Comparison of ENCODE assay signal across 8 mouse cellular contexts in the genomic region with DNA sequence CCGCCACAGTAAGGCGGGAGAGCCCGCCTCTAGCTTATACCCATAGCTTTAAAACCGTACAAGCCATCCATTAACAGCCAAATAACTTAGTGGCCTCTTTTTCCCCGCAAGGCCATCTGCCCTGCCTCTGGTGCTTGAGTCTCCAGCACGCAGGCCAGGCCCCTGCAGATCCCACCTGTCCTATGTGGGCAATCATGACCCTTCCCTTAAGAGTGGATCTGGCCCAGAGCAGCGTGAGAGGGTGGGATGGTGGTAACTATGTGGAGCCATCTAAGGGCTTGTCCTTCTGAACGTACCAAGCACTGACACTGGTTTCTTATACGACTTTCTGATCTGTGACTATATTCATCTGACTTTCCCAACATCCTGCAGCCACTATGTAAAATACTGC. TPM values are rescaled to one million over a fixed set of nuclear protein-coding genes. Genes with fewer than 3 reads are reported as not detected.
DNase-seq lines count a peak whose midpoint lies in the region; ATAC-seq and TF ChIP-seq lines count a peak whose summit lies in the region.

No protein-coding gene starts in this region.

- H3K4me2 ChIP-seq in kidney, embryonic 16.5 days (replicated peaks; ENCODE audit: low read depth, low read length) = peak overlapping the region; percentile 86
- peak overlapping the region; percentile 72 for H3K4me2 ChIP-seq in hindbrain, embryonic 15.5 days
- peak overlapping the region; percentile 49 for H3K4me2 ChIP-seq in midbrain, embryonic 15.5 days

- no peak for TF ChIP-seq POLR2A in cortical plate, adult 2 months (IDR thresholded peaks at IDR 0.05; ENCODE audit: extremely low read depth, insufficient read depth, low read length)

- peaks cover 30% of the 10 kb centered on the region for H3K36me3 ChIP-seq in kidney, embryonic 16.5 days (ENCODE audit: insufficient read depth, low read length)
- peaks cover 10% of the 10 kb centered on the region for H3K36me3 ChIP-seq in hindbrain, embryonic 15.5 days
- 0 out of 2 replicates have a peak, but pooled peaks cover 1% of the 10 kb centered on the region for H3K36me3 ChIP-seq in midbrain, embryonic 15.5 days (replicated peaks)

- peaks cover 43% of the 10 kb centered on the region for H3K4me1 ChIP-seq in kidney, embryonic 16.5 days (ENCODE audit: insufficient read depth, low read length)
- H3K4me1 ChIP-seq in cortical plate, adult 2 months (ENCODE audit: control insufficient read depth, insufficient read depth, low read length) = peaks cover 5% of the 10 kb centered on the region; the same call in 1 of the 2 replicates
- peaks cover 42% of the 10 kb centered on the region for H3K4me1 ChIP-seq in hindbrain, embryonic 15.5 days (replicated peaks)
- H3K4me1 ChIP-seq in midbrain, embryonic 15.5 days = peaks cover 40% of the 10 kb centered on the region

- peak; percentile 13 for ATAC-seq in kidney, embryonic 16.5 days (ENCODE audit: low FRiP score, low TSS enrichment)
- peak; percentile 35; the same call in 1 of the 2 replicates for ATAC-seq in hindbrain, embryonic 15.5 days (ENCODE audit: low FRiP score, low read depth)
- ATAC-seq in midbrain, embryonic 15.5 days (replicated peaks) = peak; percentile 53

- WGBS in kidney, embryonic 16.5 days = 1% methylated on average over 9 of the region's 9 CpGs
- WGBS in hindbrain, embryonic 15.5 days = 3% methylated on average over 9 of the region's 9 CpGs
- 2% methylated on average over 9 of the region's 9 CpGs for WGBS in midbrain, embryonic 15.5 days

- H3K4me3 ChIP-seq in kidney, embryonic 16.5 days (ENCODE audit: low read length) = peak overlapping the region; percentile 82
- H3K4me3 ChIP-seq in cortical plate, adult 2 months (ENCODE audit: insufficient read depth, low read length) = peak overlapping the region; percentile 64
- H3K4me3 ChIP-seq in hindbrain, embryonic 15.5 days = peak overlapping the region; percentile 71
- H3K4me3 ChIP-seq in midbrain, embryonic 15.5 days = peak overlapping the region; percentile 75

- peak overlapping the region; percentile 63 for H3K9ac ChIP-seq in kidney, embryonic 16.5 days (replicated peaks; ENCODE audit: low read length)
- peak overlapping the region; percentile 75; the same call in 1 of the 2 replicates for H3K9ac ChIP-seq in hindbrain, embryonic 15.5 days
- H3K9ac ChIP-seq in midbrain, embryonic 15.5 days = peak overlapping the region; percentile 66; the same call in 1 of the 2 replicates

- no peaks in the 10 kb centered on the region for H3K27me3 ChIP-seq in kidney, embryonic 16.5 days (ENCODE audit: insufficient read depth, low read length)
- no peaks in the 10 kb centered on the region for H3K27me3 ChIP-seq in hindbrain, embryonic 15.5 days
- H3K27me3 ChIP-seq in midbrain, embryonic 15.5 days (replicated peaks) = no peaks in the 10 kb centered on the region

- TF ChIP-seq CTCF in cortical plate, adult 2 months (IDR thresholded peaks at IDR 0.05; ENCODE audit: extremely low read depth, insufficient read depth, low read length) = no peak

- no peak for DNase-seq in kidney, adult 9 months
- no peak for DNase-seq in embryo, embryonic 9.5 days (ENCODE audit: extremely low spot score)
- no peak for DNase-seq in embryo, embryonic 11 days
- DNase-seq in left cerebral cortex, adult 9 months (ENCODE audit: low spot score in 2 of 2) = no peak

- H3K9me3 ChIP-seq in kidney, embryonic 16.5 days (ENCODE audit: low read length) = no peaks in the 10 kb centered on the region
- H3K9me3 ChIP-seq in hindbrain, embryonic 15.5 days = no peaks in the 10 kb centered on the region
- no peaks in the 10 kb centered on the region for H3K9me3 ChIP-seq in midbrain, embryonic 15.5 days

- peak overlapping the region; percentile 84 for H3K27ac ChIP-seq in kidney, embryonic 16.5 days (ENCODE audit: low read length)
- no peak overlapping the region for H3K27ac ChIP-seq in cortical plate, adult 2 months (ENCODE audit: insufficient read depth, low read length)
- H3K27ac ChIP-seq in hindbrain, embryonic 15.5 days (replicated peaks) = peak overlapping the region; percentile 97
- peak overlapping the region; percentile 96 for H3K27ac ChIP-seq in midbrain, embryonic 15.5 days

RNA-seq across cellular contexts. Expression of gene Slbp, which starts 0.4 kb away (rescaled TPM):
- 227 and 228 TPM in 2 replicates for polyA plus RNA-seq in kidney, embryonic 16.5 days (2015; fragmentation: Nextera tagmentation; extraction: Ambion mirVana)
- 27.6 and 28.4 TPM in 2 replicates for polyA plus RNA-seq in cortical plate, adult 2 months (2012; rRNA removed)
- 118 and 127 TPM in 2 replicates for polyA plus RNA-seq in hindbrain, embryonic 15.5 days (2015; fragmentation: Nextera tagmentation; extraction: Ambion mirVana)
- polyA plus RNA-seq in midbrain, embryonic 15.5 days (2015; fragmentation: Nextera tagmentation; extraction: Ambion mirVana) = 109 and 110 TPM in 2 replicates

RNA-seq across cellular contexts. Expression of gene Tacc3, which starts 5.2 kb away (rescaled TPM):
- 186 and 192 TPM in 2 replicates for polyA plus RNA-seq in kidney, embryonic 16.5 days (2015; fragmentation: Nextera tagmentation; extraction: Ambion mirVana)
- 9.3 and 11.4 TPM in 2 replicates for polyA plus RNA-seq in cortical plate, adult 2 months (2012; rRNA removed)
- 40.9 and 48.9 TPM in 2 replicates for polyA plus RNA-seq in hindbrain, embryonic 15.5 days (2015; fragmentation: Nextera tagmentation; extraction: Ambion mirVana)
- polyA plus RNA-seq in midbrain, embryonic 15.5 days (2015; fragmentation: Nextera tagmentation; extraction: Ambion mirVana) = 27.9 and 32.2 TPM in 2 replicates

RNA-seq across cellular contexts. Expression of gene Tmem129, which starts 5.4 kb away (rescaled TPM):
- 48.5 and 50.8 TPM in 2 replicates for polyA plus RNA-seq in kidney, embryonic 16.5 days (2015; fragmentation: Nextera tagmentation; extraction: Ambion mirVana)
- 37.1 and 37.7 TPM in 2 replicates for polyA plus RNA-seq in cortical plate, adult 2 months (2012; rRNA removed)
- polyA plus RNA-seq in hindbrain, embryonic 15.5 days (2015; fragmentation: Nextera tagmentation; extraction: Ambion mirVana) = 31.4 and 32.7 TPM in 2 replicates
- 31.1 and 32.0 TPM in 2 replicates for polyA plus RNA-seq in midbrain, embryonic 15.5 days (2015; fragmentation: Nextera tagmentation; extraction: Ambion mirVana)

RNA-seq across cellular contexts. Expression of gene Gm9903, which starts 23.1 kb away (rescaled TPM):
- polyA plus RNA-seq in kidney, embryonic 16.5 days (2015; fragmentation: Nextera tagmentation; extraction: Ambion mirVana) = 0.29 and 0.58 TPM in 2 replicates
- polyA plus RNA-seq in cortical plate, adult 2 months (2012; rRNA removed) = 0.73 and 1.0 TPM in 2 replicates
- polyA plus RNA-seq in hindbrain, embryonic 15.5 days (2015; fragmentation: Nextera tagmentation; extraction: Ambion mirVana) = 0.47 and 0.64 TPM in 2 replicates
- 0.47 and 0.77 TPM in 2 replicates for polyA plus RNA-seq in midbrain, embryonic 15.5 days (2015; fragmentation: Nextera tagmentation; extraction: Ambion mirVana)

RNA-seq across cellular contexts. Expression of gene Fam53a, which starts 23.3 kb away (rescaled TPM):
- 62.6 and 65.7 TPM in 2 replicates for polyA plus RNA-seq in kidney, embryonic 16.5 days (2015; fragmentation: Nextera tagmentation; extraction: Ambion mirVana)
- 17.2 and 19.1 TPM in 2 replicates for polyA plus RNA-seq in cortical plate, adult 2 months (2012; rRNA removed)
- 30.0 and 33.6 TPM in 2 replicates for polyA plus RNA-seq in hindbrain, embryonic 15.5 days (2015; fragmentation: Nextera tagmentation; extraction: Ambion mirVana)
- polyA plus RNA-seq in midbrain, embryonic 15.5 days (2015; fragmentation: Nextera tagmentation; extraction: Ambion mirVana) = 31.2 and 31.5 TPM in 2 replicates
